Mouse (Mus musculus) liver, postnatal 0 days (tissue): ENCODE data around the gene Rbbp9. TPM values are rescaled to one million over a fixed set of nuclear protein-coding genes. Genes with fewer than 3 reads are reported as not detected.

Experiments
- ATAC-seq: fragments of 200-750 bp; cut with Nextera tagmentation; 2 replicates; pipeline ENCODE4 v1.8.0; 2017; ENCODE audit warnings: mild to moderate bottlenecking, moderate library complexity
- DNase-seq: peaks from one replicate; pipeline ENCODE4 v3.0.0-alpha.2; 2016
- H3K27ac ChIP-seq: fragments of 300-500 bp; sonication (generic); 2 replicates; pipeline ENCODE4 v1.5.1; 2014; ENCODE audit warnings: antibody characterized with exemption, moderate library complexity, mild to moderate bottlenecking, low read depth
- H3K27me3 ChIP-seq: fragments of 300-500 bp; sonication (generic); 2 replicates; pipeline ENCODE4 v1.6.1; 2014; ENCODE audit warnings: low read length, control low read depth, mixed read lengths; ENCODE audit not compliant: insufficient read depth
- H3K36me3 ChIP-seq: fragments of 300-500 bp; sonication (generic); replicated peaks from 2 replicates; pipeline ENCODE4 v1.6.1; 2014; ENCODE audit warnings: mild to moderate bottlenecking, control low read depth, low read length, moderate library complexity, mixed read lengths; ENCODE audit not compliant: insufficient read depth
- H3K4me1 ChIP-seq: fragments of 300-500 bp; sonication (generic); 2 replicates; pipeline ENCODE4 v1.6.1; 2014; ENCODE audit warnings: antibody characterized with exemption, mild to moderate bottlenecking, control low read depth; ENCODE audit not compliant: insufficient read depth
- H3K4me2 ChIP-seq: fragments of 300-500 bp; sonication (generic); 2 replicates; pipeline ENCODE4 v1.6.1; 2014; ENCODE audit warnings: low read depth, mild to moderate bottlenecking, low read length, moderate library complexity, mixed read lengths
- H3K4me3 ChIP-seq: fragments of 300-500 bp; sonication (generic); 2 replicates; pipeline ENCODE4 v1.5.1; 2014; ENCODE audit warnings: low read depth, low read length
- H3K9ac ChIP-seq: fragments of 300-500 bp; sonication (generic); replicated peaks from 2 replicates; pipeline ENCODE4 v1.6.1; 2014; ENCODE audit warnings: mild to moderate bottlenecking, moderate library complexity
- H3K9me3 ChIP-seq: fragments of 300-500 bp; sonication (generic); 2 replicates; pipeline ENCODE4 v1.6.1; 2016; ENCODE audit warnings: mild to moderate bottlenecking, control low read depth, low read length, mixed read lengths
- CTCF ChIP-seq: sonication (generic); IDR thresholded peaks from 2 replicates; pipeline ENCODE4 v1.5.1; 2016; ENCODE audit warnings: antibody characterized with exemption, low read depth
- EP300 ChIP-seq: IDR thresholded peaks from 2 replicates; pipeline ENCODE4 v1.6.1; 2016; ENCODE audit warnings: antibody characterized with exemption, low read depth, mild to moderate bottlenecking
- whole genome bisulfite sequencing: fragments of 180-500 bp; shearing (Covaris S2); extraction: QIAGEN DNeasy Blood & Tissue Kit; methylation state at CpG from one replicate; pipeline ENCODE4 v1.1.7; 2014; ENCODE audit not compliant: insufficient replicate concordance; 5-methylcytosine and 5-hydroxymethylcytosine counted together
- polyA plus RNA-seq: library from polyadenylated mRNA; unstranded; fragments of >200 nt; fragmentation: Nextera tagmentation; extraction: Ambion mirVana; gene quantifications from 2 replicates; pipeline ENCODE4 v1.2.1, GENCODE M21; 2015

The Rbbp9 gene
- polyA plus RNA-seq, 1 experiment from 2014 or later, result 11.3 TPM

DNA sequence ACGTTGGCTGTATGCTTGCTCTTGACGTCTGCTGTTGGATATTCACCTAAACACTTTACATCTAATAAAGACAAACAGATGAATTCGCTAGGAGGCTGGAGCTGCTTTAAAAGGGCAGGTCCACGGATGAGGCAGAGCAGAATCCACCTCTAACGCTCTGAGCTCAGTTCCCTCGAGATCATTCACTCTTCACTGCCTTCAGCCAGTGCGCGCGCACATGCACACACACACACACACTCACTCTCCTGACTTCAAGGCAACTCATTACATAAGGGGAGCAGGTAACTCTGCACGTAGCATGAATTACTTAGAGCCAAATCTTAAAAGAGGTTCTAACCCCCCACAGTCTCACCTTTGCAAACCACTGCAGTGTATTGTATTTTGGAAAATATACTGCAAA, 24.8 kb downstream of the Rbbp9 start:
- WGBS, result 50% methylated on average over 10 of the region's 10 CpGs
- DNase-seq, result no peak
- TF ChIP-seq CTCF (no peak), EP300 (no peak)

DNA sequence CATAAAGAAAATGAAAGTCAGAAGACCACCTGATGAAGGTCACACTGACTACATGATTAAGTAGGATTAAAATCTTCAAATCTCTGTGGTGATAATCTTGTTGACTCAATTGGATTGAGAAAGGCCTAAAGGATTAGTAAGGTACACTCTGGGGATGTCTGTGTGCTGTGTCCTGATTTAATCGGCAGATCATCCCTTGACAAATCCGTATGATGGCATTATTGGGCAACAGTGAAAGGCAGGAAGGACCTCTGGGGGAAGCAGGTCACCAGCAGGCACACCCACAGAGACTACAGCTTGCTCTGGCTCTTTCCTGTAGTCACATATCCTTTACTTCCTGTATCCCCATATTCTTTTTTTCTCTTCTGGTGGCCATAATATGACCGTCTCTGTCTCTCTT, 30.9 kb downstream of the Rbbp9 start:
- Histone ChIP-seq H3K27me3 (peaks cover 2% of the 10 kb centered on the region; the same call in 1 of the 2 replicates), H3K36me3 (no peaks in the 10 kb centered on the region), H3K9ac (no peak overlapping the region), H3K9me3 (no peaks in the 10 kb centered on the region), H3K4me2 (no peak overlapping the region), H3K4me1 (no peaks in the 10 kb centered on the region), H3K27ac (no peak overlapping the region), H3K4me3 (no peak overlapping the region)
- TF ChIP-seq CTCF (no peak), EP300 (no peak)
- WGBS, result 60% methylated on average over 3 of the region's 3 CpGs
- DNase-seq (no peak), ATAC-seq (no peak)

More for the DNA sequence above, 24.8 kb downstream of the Rbbp9 start:
- H3K27me3 ChIP-seq, result peaks cover 9% of the 10 kb centered on the region; the same call in 1 of the 2 replicates
- peaks cover 19% of the 10 kb centered on the region for H3K4me1 ChIP-seq
- H3K27ac ChIP-seq, result no peak overlapping the region
- H3K4me3 ChIP-seq, result no peak overlapping the region
- ATAC-seq, result no peak
- 0 out of 2 replicates have a peak, but pooled peaks cover 6% of the 10 kb centered on the region for H3K36me3 ChIP-seq
- no peaks in the 10 kb centered on the region for H3K9me3 ChIP-seq
- no peak overlapping the region for H3K4me2 ChIP-seq
- no peak overlapping the region for H3K9ac ChIP-seq

DNA sequence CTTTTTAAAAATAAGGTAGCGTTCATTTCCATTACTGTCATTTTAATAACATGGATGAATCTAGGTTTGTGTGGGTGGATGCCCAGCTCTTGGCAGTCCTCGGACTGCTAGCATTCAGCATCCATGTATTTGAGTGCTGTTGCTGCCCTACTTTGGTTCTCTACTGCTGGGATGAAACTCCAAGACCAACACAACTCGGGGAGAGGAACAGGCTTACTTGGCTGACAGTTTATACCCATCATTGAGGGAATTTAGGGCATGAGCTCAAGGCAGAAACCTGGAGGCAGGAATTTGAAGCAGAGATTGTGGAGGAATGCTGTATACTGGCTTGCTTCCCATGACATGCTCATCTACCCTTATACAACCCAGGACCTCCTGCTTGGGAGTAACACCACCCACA, 36.0 kb downstream of the Rbbp9 start:
- 74% methylated on average over 3 of the region's 3 CpGs for WGBS
- H3K36me3 ChIP-seq, result no peaks in the 10 kb centered on the region
- no peaks in the 10 kb centered on the region for H3K27me3 ChIP-seq
- H3K4me2 ChIP-seq, result no peak overlapping the region
- H3K9me3 ChIP-seq, result no peaks in the 10 kb centered on the region
- no peak overlapping the region for H3K9ac ChIP-seq
- H3K4me3 ChIP-seq, result no peak overlapping the region
- H3K4me1 ChIP-seq, result no peaks in the 10 kb centered on the region
- no peak for DNase-seq
- no peak for ATAC-seq
- no peak overlapping the region for H3K27ac ChIP-seq
- no peak for TF ChIP-seq EP300
- TF ChIP-seq CTCF, result no peak

DNA sequence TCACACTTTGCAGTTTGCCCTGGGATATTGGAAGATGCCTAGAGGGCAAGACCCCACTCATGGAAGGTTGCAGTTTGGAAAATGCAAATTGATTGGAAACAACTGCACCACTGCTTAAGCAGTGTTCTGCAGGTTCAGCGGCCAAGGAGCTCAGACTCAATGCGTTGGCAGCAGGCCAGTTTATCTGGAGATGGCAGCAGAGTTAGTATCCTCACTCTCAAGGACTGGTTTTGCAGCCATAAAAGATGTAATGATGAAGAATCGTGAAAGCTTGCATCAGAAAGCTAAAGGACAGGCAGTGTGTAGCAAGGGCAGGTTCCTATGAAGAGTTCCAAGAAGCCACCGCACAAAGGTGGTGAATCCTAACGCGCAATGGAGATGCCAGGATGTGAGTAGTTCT, 48.5 kb downstream of the Rbbp9 start:
- Histone ChIP-seq H3K9me3 (no peaks in the 10 kb centered on the region), H3K9ac (no peak overlapping the region), H3K36me3 (no peaks in the 10 kb centered on the region), H3K27ac (no peak overlapping the region), H3K4me1 (no peaks in the 10 kb centered on the region), H3K27me3 (no peaks in the 10 kb centered on the region), H3K4me2 (no peak overlapping the region), H3K4me3 (no peak overlapping the region)
- WGBS, result 77% methylated on average over 6 of the region's 6 CpGs
- ATAC-seq, result no peak
- TF ChIP-seq CTCF (no peak), EP300 (no peak)
- no peak for DNase-seq

Other genes starting within 250 kb of the Rbbp9 start
- 0.09 and 0.25 TPM in 2 replicates for gene Ovol2, start 218.7 kb downstream of the Rbbp9 start, polyA plus RNA-seq
- 10.2 and 12.3 TPM in 2 replicates for gene Kat14, start 181.9 kb downstream of the Rbbp9 start, polyA plus RNA-seq
- gene Pet117, start 181.9 kb downstream of the Rbbp9 start, polyA plus RNA-seq, result 1.6 and 2.2 TPM in 2 replicates
- 0.02 and 0.04 TPM in 2 replicates for gene Dzank1, start 23.5 kb downstream of the Rbbp9 start, polyA plus RNA-seq
- 3.7 and 5.9 TPM in 2 replicates for gene Polr3f, start 23.2 kb downstream of the Rbbp9 start, polyA plus RNA-seq
- 29.4 and 30.9 TPM in 2 replicates for gene Sec23b, start 5.4 kb upstream of the Rbbp9 start, polyA plus RNA-seq
- 35.6 and 39.6 TPM in 2 replicates for gene Smim26, start 43.2 kb upstream of the Rbbp9 start, polyA plus RNA-seq
- 16.5 and 17.1 TPM in 2 replicates for gene Dtd1, start 49.0 kb upstream of the Rbbp9 start, polyA plus RNA-seq